Mouse (Mus musculus) left cerebral cortex, adult 2 months (tissue): ENCODE measurements around the gene Efna2. TPM values are rescaled to one million over a fixed set of nuclear protein-coding genes. Genes with fewer than 3 reads are reported as not detected.

Experiments used
- DNase-seq, 2 experiments: peaks; one replicate each; pipeline ENCODE4 v3.0.0; 2021 to 2022; ENCODE audit warnings: low spot score in 2 of 2, mixed read lengths in 1 of 2; ENCODE audit errors: extremely low spot score in 1 of 2
- H3K27ac ChIP-seq: fragments of 200-600 bp; 2 replicates; pipeline ENCODE4 v1.8.1; 2022
- H3K4me3 ChIP-seq: fragments of 200-600 bp; 2 replicates; pipeline ENCODE4 v1.8.1; 2022
- CTCF ChIP-seq: fragments of 200-600 bp; IDR thresholded peaks from 2 replicates; pipeline ENCODE4 v1.8.1; 2022; ENCODE audit warnings: antibody characterized with exemption, mild to moderate bottlenecking, moderate library complexity
- intact Hi-C: fragments of 180-260 bp; cut with DNase I; formaldehyde crosslinking; loops from one replicate; pipeline ENCODE4 v1.15.1; 2025
- total RNA-seq, 2 experiments: library from RNA; stranded (reverse); gene quantifications; 2 replicates each; pipeline ENCODE4 v1.2.3; 2021

Efna2 gene
- total RNA-seq, 2 experiments from 2014 or later: 6.8 to 7.2 TPM

DNA sequence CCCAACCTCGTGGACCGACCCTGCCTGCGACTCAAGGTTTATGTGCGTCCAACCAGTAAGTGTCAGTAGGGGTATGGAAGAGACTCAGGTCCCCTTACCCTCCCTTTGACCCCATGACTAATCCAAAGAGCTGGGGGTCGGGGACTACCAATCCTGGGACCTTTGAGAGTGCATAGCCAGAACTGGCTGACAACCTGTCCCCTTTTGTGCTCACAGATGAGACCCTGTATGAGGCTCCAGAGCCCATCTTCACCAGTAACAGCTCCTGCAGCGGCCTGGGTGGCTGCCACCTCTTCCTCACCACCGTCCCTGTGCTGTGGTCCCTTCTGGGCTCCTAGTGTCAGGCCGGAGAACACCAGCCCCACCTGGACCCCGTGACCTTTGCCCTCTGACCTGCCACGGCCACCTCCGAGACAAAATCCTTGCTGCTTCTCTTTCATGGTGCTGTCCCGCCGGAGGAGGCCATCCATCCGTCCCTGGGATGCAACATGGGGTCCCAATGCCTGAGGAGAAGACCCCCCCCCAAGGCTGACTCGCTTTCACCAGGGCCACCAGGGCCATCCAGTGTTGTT lies 9.3 kb downstream of the Efna2 start:
- H3K27ac ChIP-seq: no peak overlapping the region
- DNase-seq: no peak
- intact Hi-C loops: no loop called here
- TF ChIP-seq CTCF: no peak
- no peak overlapping the region for H3K4me3 ChIP-seq

DNA sequence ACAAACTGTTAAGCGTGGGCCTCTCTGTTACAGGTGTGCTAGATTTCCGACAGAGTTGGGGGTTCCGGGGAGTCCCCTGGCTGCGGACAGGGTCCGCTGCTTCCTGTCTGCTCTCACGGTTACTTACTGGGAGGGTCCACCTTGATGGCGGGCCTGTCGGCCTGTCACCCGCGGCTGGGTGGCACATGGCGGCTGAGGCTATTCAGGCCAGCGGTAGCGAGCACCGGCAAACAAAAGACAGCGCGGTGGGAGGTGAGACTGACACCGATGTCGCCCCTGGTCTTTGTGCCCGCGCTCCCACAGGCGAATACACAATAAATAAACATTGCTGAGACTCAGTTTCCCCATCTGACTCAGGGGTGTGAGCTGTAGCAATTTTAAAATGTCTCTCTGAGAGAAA lies 10.7 kb downstream of the Efna2 start:
- DNase-seq: no peak
- no peak for TF ChIP-seq CTCF
- Histone ChIP-seq H3K27ac (peak overlapping the region; percentile 13), H3K4me3 (peak overlapping the region; percentile 41)
- intact Hi-C loops: no loop called here

DNA sequence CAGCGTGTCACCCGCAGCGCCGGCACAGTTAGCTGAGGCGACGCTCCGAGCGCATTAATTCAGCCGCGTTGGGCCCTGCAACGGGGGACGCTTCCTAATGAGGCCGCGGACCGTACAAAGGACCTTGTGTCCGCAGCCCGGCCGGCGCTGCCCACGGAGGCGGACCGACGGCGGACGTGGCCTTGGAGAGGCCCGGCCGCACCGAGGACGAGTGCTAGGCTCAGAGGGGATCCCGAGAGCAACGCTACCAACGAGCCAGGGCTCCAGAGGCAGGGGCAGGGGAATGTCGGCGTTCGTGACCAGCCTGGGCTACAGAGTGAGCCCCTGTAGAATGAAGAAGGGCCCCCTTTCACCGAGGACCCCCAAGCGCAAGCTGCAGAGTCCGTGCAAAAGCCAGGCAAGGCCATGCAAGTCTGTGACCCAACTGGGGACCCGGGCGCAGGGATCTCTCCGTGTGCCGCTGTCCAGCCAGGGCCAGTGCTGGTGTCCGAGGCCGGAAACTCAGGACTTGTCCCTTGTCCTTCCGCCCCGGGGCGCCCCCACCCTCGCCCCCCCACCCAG lies 11.3 kb downstream of the Efna2 start:
- Histone ChIP-seq H3K27ac (peak overlapping the region; percentile 13), H3K4me3 (peak overlapping the region; percentile 41)
- intact Hi-C loops: no loop called here
- no peak for TF ChIP-seq CTCF
- peak in 1 of 2 experiments; percentile 29 for DNase-seq

DNA sequence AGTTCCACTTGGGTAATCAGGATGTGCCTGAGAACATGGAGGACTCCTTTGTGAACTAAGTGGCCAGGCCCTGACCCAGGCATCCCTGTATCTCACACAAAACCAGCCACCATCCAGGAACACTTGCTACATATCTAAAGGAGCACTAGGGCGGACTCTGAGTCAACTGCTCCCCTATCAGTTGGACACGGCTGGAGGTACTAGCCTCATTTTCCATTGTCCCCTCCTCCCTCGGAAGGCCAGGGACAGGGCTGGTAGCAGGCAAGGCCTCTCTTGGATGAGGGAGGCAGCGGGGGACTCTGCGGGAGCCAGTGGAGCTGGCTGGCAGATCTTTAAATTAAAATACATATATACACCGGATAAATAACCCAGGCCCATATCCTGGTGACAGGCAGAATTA lies 14.7 kb downstream of the Efna2 start:
- Histone ChIP-seq H3K27ac (no peak overlapping the region), H3K4me3 (no peak overlapping the region)
- intact Hi-C loops: no loop called here
- no peak for TF ChIP-seq CTCF
- no peak for DNase-seq

GRCm38 (mm10) chr10:80194441-80194840 lies 15.2 kb downstream of the Efna2 start:
- H3K27ac ChIP-seq: no peak overlapping the region
- no peak for TF ChIP-seq CTCF
- intact Hi-C loops: no loop called here
- no peak for DNase-seq
- no peak overlapping the region for H3K4me3 ChIP-seq

DNA sequence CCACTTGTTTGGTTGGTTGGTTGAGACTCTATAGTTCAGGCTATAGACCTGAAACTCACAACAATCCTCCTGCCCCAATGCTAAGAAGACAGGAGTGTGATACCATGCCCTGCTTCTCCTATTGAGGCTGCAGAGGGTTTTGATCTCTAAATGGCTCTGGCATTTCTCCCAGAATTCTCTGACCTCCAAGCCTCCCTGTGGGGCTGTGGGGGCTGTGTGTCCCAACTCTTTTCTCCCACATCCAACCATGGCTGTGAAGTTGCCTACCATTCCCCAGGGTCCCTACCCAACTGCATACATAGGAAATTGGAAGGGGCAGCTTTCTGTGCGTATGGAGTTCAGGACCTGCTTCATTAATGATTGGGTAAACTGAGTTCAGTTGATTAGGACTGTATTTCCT lies 16.9 kb downstream of the Efna2 start:
- DNase-seq: no peak
- intact Hi-C loops: no loop called here
- no peak overlapping the region for H3K27ac ChIP-seq
- H3K4me3 ChIP-seq: no peak overlapping the region
- no peak for TF ChIP-seq CTCF

- TF ChIP-seq CTCF: no peak
- Histone ChIP-seq H3K27ac (no peak overlapping the region), H3K4me3 (no peak overlapping the region)
- DNase-seq: no peak
- intact Hi-C loops: no loop called here
Measured at GRCm38 (mm10) chr10:80196778-80197581, 17.7 kb downstream of the Efna2 start.

- intact Hi-C loops: loop anchor here (1.0 kb wide), 1 partner anchor 46 kb away; no protein-coding TSS in a partner anchor
Measured at GRCm38 (mm10) chr10:80199440-80200008, 20.2 kb downstream of the Efna2 start.

GRCm38 (mm10) chr10:80200485-80200884 lies 21.2 kb downstream of the Efna2 start:
- intact Hi-C loops: no loop called here
- no peak for DNase-seq
- H3K27ac ChIP-seq: no peak overlapping the region
- no peak for TF ChIP-seq CTCF
- H3K4me3 ChIP-seq: no peak overlapping the region

More at GRCm38 (mm10) chr10:80199440-80200008, 20.2 kb downstream of the Efna2 start:
- no peak overlapping the region for H3K4me3 ChIP-seq
- peak; percentile 64 to 73 for DNase-seq
- TF ChIP-seq CTCF: peak; percentile 97
- H3K27ac ChIP-seq: no peak overlapping the region

DNA sequence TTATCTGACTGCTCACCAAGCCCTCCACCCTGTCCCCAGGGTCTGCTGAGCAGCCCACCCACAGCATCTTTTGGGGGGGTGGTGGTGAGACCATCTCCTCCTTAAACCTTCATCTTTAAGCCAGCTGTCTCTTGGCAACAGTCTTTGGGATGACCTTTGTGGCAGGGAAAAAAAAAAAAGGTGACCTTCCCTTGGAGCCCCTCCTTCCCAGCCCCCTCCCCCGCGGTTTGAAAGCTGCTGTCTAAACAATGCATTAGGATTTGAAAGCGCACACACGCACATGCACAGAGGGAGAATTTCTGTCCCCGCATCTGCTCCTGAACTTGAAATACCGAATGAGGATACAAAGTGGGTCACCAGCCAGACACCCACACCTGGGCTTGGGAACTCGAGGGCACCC lies 24.8 kb downstream of the Efna2 start:
- no peak for TF ChIP-seq CTCF
- no peak for DNase-seq
- Histone ChIP-seq H3K27ac (no peak overlapping the region), H3K4me3 (no peak overlapping the region)
- intact Hi-C loops: no loop called here

GRCm38 (mm10) chr10:80207201-80207600 lies 27.9 kb downstream of the Efna2 start:
- intact Hi-C loops: no loop called here
- DNase-seq: no peak
- no peak overlapping the region for H3K4me3 ChIP-seq
- H3K27ac ChIP-seq: no peak overlapping the region
- TF ChIP-seq CTCF: no peak

GRCm38 (mm10) chr10:80207676-80208075 lies 28.4 kb downstream of the Efna2 start:
- TF ChIP-seq CTCF: no peak
- Histone ChIP-seq H3K27ac (no peak overlapping the region), H3K4me3 (no peak overlapping the region)
- DNase-seq: no peak
- intact Hi-C loops: no loop called here
